Mouse (Mus musculus) macrophage (primary cell): Measurements from ENCODE around the gene Slc22a22. TPM values are rescaled to one million over a fixed set of nuclear protein-coding genes. Genes with fewer than 3 reads are reported as not detected.

ENCODE experiments used
- H3K27ac ChIP-seq: fragments of 350-480 bp; formaldehyde crosslinking; 2 replicates; pipeline ENCODE4 v1.9.0; 2021
- H3K36me3 ChIP-seq: fragments of 350-480 bp; formaldehyde crosslinking; 2 replicates; pipeline ENCODE4 v1.9.0; 2021; ENCODE audit errors: inconsistent target
- H3K4me3 ChIP-seq: fragments of 350-480 bp; formaldehyde crosslinking; 2 replicates; pipeline ENCODE4 v1.9.0; 2021; ENCODE audit errors: inconsistent target
- H3K79me2 ChIP-seq: fragments of 350-480 bp; formaldehyde crosslinking; 2 replicates; pipeline ENCODE4 v1.9.0; 2021; ENCODE audit errors: inconsistent target
- WGBS: methylation state at CpG from one replicate; pipeline ENCODE4 v1.1.7; 2026; ENCODE audit warnings: inconsistent platforms; ENCODE audit not compliant: missing documents; 5-methylcytosine and 5-hydroxymethylcytosine counted together
- polyA plus RNA-seq: library from polyadenylated mRNA; stranded (reverse); fragments of 250-400 nt; gene quantifications from 3 replicates; pipeline ENCODE4 v1.2.4, GENCODE M21; 2018; ENCODE audit warnings: inconsistent platforms

Slc22a22 gene
- polyA plus RNA-seq, 1 experiment from 2014 or later: not detected

- Histone ChIP-seq H3K79me2 (no peaks in the 10 kb centered on the region), H3K27ac (no peak overlapping the region), H3K36me3 (no peaks in the 10 kb centered on the region), H3K4me3 (no peak overlapping the region)
- WGBS: 86% methylated on average over 1 of the region's 1 CpGs
These were observed 16.1 kb downstream of the Slc22a22 start for GRCm38 (mm10) chr15:57461284-57461683.

GRCm38 (mm10) chr15:57457374-57457773 is 20.1 kb downstream of the Slc22a22 start:
- Histone ChIP-seq H3K79me2 (no peaks in the 10 kb centered on the region), H3K36me3 (no peaks in the 10 kb centered on the region), H3K4me3 (no peak overlapping the region), H3K27ac (no peak overlapping the region)
- WGBS: 81% methylated on average over 2 of the region's 2 CpGs

GRCm38 (mm10) chr15:57434710-57435404 is 42.6 kb downstream of the Slc22a22 start:
- WGBS: 80% methylated on average over 2 of the region's 2 CpGs
- no peaks in the 10 kb centered on the region for H3K79me2 ChIP-seq
- H3K27ac ChIP-seq: no peak overlapping the region
- H3K4me3 ChIP-seq: no peak overlapping the region
- H3K36me3 ChIP-seq: no peaks in the 10 kb centered on the region

GRCm38 (mm10) chr15:57408498-57408897 is 68.9 kb downstream of the Slc22a22 start:
- no peaks in the 10 kb centered on the region for H3K36me3 ChIP-seq
- WGBS: 72% methylated on average over 2 of the region's 2 CpGs
- H3K27ac ChIP-seq: no peak overlapping the region
- H3K4me3 ChIP-seq: no peak overlapping the region
- no peaks in the 10 kb centered on the region for H3K79me2 ChIP-seq

- 64% methylated on average over 3 of the region's 3 CpGs for WGBS
These were observed 78.8 kb downstream of the Slc22a22 start for GRCm38 (mm10) chr15:57398439-57399148.

GRCm38 (mm10) chr15:57394053-57394452 is 83.4 kb downstream of the Slc22a22 start:
- H3K79me2 ChIP-seq: no peaks in the 10 kb centered on the region
- no peak overlapping the region for H3K4me3 ChIP-seq
- H3K27ac ChIP-seq: no peak overlapping the region
- WGBS: 89% methylated on average over 4 of the region's 4 CpGs
- no peaks in the 10 kb centered on the region for H3K36me3 ChIP-seq

More at GRCm38 (mm10) chr15:57398439-57399148, 78.8 kb downstream of the Slc22a22 start:
- no peaks in the 10 kb centered on the region for H3K36me3 ChIP-seq
- H3K4me3 ChIP-seq: no peak overlapping the region
- no peaks in the 10 kb centered on the region for H3K79me2 ChIP-seq
- no peak overlapping the region for H3K27ac ChIP-seq

- Histone ChIP-seq H3K4me3 (no peak overlapping the region), H3K36me3 (no peaks in the 10 kb centered on the region), H3K27ac (no peak overlapping the region), H3K79me2 (no peaks in the 10 kb centered on the region)
- WGBS: 78% methylated on average over 7 of the region's 7 CpGs
These were observed 97.0 kb downstream of the Slc22a22 start for GRCm38 (mm10) chr15:57380381-57380780.

- Histone ChIP-seq H3K27ac (no peak overlapping the region), H3K79me2 (no peaks in the 10 kb centered on the region), H3K36me3 (no peaks in the 10 kb centered on the region), H3K4me3 (no peak overlapping the region)
- WGBS: 69% methylated on average over 1 of the region's 1 CpGs
These were observed 111.0 kb downstream of the Slc22a22 start for GRCm38 (mm10) chr15:57366446-57366845.

- no peaks in the 10 kb centered on the region for H3K79me2 ChIP-seq
- H3K36me3 ChIP-seq: no peaks in the 10 kb centered on the region
- no peak overlapping the region for H3K27ac ChIP-seq
- WGBS: 88% methylated on average over 4 of the region's 4 CpGs
- H3K4me3 ChIP-seq: no peak overlapping the region
These were observed 122.1 kb downstream of the Slc22a22 start for GRCm38 (mm10) chr15:57355278-57355677.

- Histone ChIP-seq H3K27ac (no peak overlapping the region), H3K4me3 (no peak overlapping the region), H3K36me3 (no peaks in the 10 kb centered on the region), H3K79me2 (no peaks in the 10 kb centered on the region)
- WGBS: 52% methylated on average over 3 of the region's 3 CpGs
These were observed 136.9 kb downstream of the Slc22a22 start for GRCm38 (mm10) chr15:57340499-57340898.

- no peak overlapping the region for H3K4me3 ChIP-seq
- no peaks in the 10 kb centered on the region for H3K36me3 ChIP-seq
- H3K79me2 ChIP-seq: no peaks in the 10 kb centered on the region
- WGBS: 87% methylated on average over 2 of the region's 2 CpGs
- no peak overlapping the region for H3K27ac ChIP-seq
These were observed 146.1 kb downstream of the Slc22a22 start for GRCm38 (mm10) chr15:57331326-57331725.

GRCm38 (mm10) chr15:57318001-57318400 is 159.4 kb downstream of the Slc22a22 start:
- 84% methylated on average over 2 of the region's 2 CpGs for WGBS
- H3K79me2 ChIP-seq: no peaks in the 10 kb centered on the region

GRCm38 (mm10) chr15:57316486-57316885 is 160.9 kb downstream of the Slc22a22 start:
- no peaks in the 10 kb centered on the region for H3K36me3 ChIP-seq
- H3K4me3 ChIP-seq: no peak overlapping the region
- 94% methylated on average over 2 of the region's 2 CpGs for WGBS
- no peaks in the 10 kb centered on the region for H3K79me2 ChIP-seq
- no peak overlapping the region for H3K27ac ChIP-seq

More at GRCm38 (mm10) chr15:57318001-57318400, 159.4 kb downstream of the Slc22a22 start:
- Histone ChIP-seq H3K36me3 (no peaks in the 10 kb centered on the region), H3K27ac (no peak overlapping the region), H3K4me3 (no peak overlapping the region)

GRCm38 (mm10) chr15:57302710-57303109 is 174.7 kb downstream of the Slc22a22 start:
- WGBS: 100% methylated on average over 1 of the region's 1 CpGs
- no peak overlapping the region for H3K27ac ChIP-seq
- H3K4me3 ChIP-seq: no peak overlapping the region
- no peaks in the 10 kb centered on the region for H3K36me3 ChIP-seq
- no peaks in the 10 kb centered on the region for H3K79me2 ChIP-seq

GRCm38 (mm10) chr15:57278505-57278904 is 198.9 kb downstream of the Slc22a22 start:
- no peaks in the 10 kb centered on the region for H3K36me3 ChIP-seq
- WGBS: 50% methylated on average over 1 of the region's 1 CpGs
- H3K27ac ChIP-seq: no peak overlapping the region
- no peak overlapping the region for H3K4me3 ChIP-seq
- no peaks in the 10 kb centered on the region for H3K79me2 ChIP-seq
